Mouse (Mus musculus) forebrain, embryonic 11.5 days (tissue): ENCODE data around the gene Pofut1. TPM values are rescaled to one million over a fixed set of nuclear protein-coding genes. Genes with fewer than 3 reads are reported as not detected.

Experiments used
- ATAC-seq: fragments of 200-750 bp; cut with Nextera tagmentation; replicated peaks from 2 replicates; pipeline ENCODE4 v1.8.0; 2017; ENCODE audit warnings: moderate TSS enrichment; ENCODE audit not compliant: low FRiP score
- DNase-seq: peaks from one replicate; pipeline ENCODE4 v3.0.0-alpha.2; 2017; ENCODE audit warnings: low spot score
- H3K27ac ChIP-seq: fragments of 300-500 bp; sonication (generic); 2 replicates; pipeline ENCODE4 v1.5.1; 2014; ENCODE audit warnings: low read depth, low read length
- H3K27me3 ChIP-seq: fragments of 300-500 bp; sonication (generic); 2 replicates; pipeline ENCODE4 v1.6.1; 2014; ENCODE audit warnings: mild to moderate bottlenecking, low read length, mixed read lengths; ENCODE audit not compliant: control insufficient read depth, insufficient read depth
- H3K36me3 ChIP-seq: fragments of 300-500 bp; sonication (generic); 2 replicates; pipeline ENCODE4 v1.6.1; 2014; ENCODE audit warnings: mild to moderate bottlenecking, low read length, moderate library complexity, mixed read lengths; ENCODE audit not compliant: control insufficient read depth, insufficient read depth
- H3K4me1 ChIP-seq: fragments of 300-500 bp; sonication (generic); replicated peaks from 2 replicates; pipeline ENCODE4 v1.6.1; 2014; ENCODE audit warnings: low read length, mixed read lengths; ENCODE audit not compliant: control insufficient read depth, insufficient read depth
- H3K4me2 ChIP-seq: fragments of 300-500 bp; sonication (generic); 2 replicates; pipeline ENCODE4 v1.6.1; 2014; ENCODE audit warnings: low read depth, mild to moderate bottlenecking, low read length, moderate library complexity, mixed read lengths; ENCODE audit not compliant: severe bottlenecking
- H3K4me3 ChIP-seq: fragments of 300-500 bp; sonication (generic); 2 replicates; pipeline ENCODE4 v1.5.1; 2014; ENCODE audit warnings: low read depth, low read length
- H3K9ac ChIP-seq: fragments of 300-500 bp; sonication (generic); 2 replicates; pipeline ENCODE4 v1.6.1; 2014; ENCODE audit warnings: low read length
- H3K9me3 ChIP-seq: fragments of 300-500 bp; sonication (generic); 2 replicates; pipeline ENCODE4 v1.6.1; 2016; ENCODE audit warnings: low read length, mixed read lengths; ENCODE audit not compliant: control insufficient read depth
- WGBS: fragments of 180-500 bp; shearing (Covaris S2); extraction: QIAGEN DNeasy Blood & Tissue Kit; methylation state at CpG from one replicate; pipeline ENCODE4 v1.1.7; 2014; 5-methylcytosine and 5-hydroxymethylcytosine counted together
- polyA plus RNA-seq: library from polyadenylated mRNA; unstranded; fragments of >200 nt; fragmentation: Nextera tagmentation; extraction: Ambion mirVana; gene quantifications from 2 replicates; pipeline ENCODE4 v1.2.1, GENCODE M21; 2014

The Pofut1 gene
- polyA plus RNA-seq, 1 experiment from 2014 or later = 8.1 TPM

DNA sequence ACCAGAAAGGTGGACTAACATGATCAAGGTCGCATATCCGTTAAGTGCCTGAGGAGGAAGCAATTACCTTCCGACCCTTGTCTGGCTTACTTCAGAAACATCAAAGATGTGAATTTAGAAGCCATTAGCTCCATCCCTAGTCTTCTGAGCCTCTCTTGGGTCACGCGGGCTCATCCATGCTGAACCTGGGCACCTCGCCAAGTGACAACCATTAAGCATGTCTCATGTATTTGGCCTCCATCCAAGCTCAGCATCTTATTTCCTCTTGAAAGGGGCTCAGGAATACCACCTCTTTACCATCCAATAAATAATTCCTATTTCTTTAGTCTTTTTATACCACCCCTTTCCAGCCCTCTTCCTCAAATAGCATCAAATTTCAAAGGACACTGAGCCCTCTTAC is 46.5 kb downstream of the Pofut1 start:
- Histone ChIP-seq H3K4me1 (no peaks in the 10 kb centered on the region; the same call in 1 of the 2 replicates), H3K4me2 (no peak overlapping the region), H3K4me3 (no peak overlapping the region), H3K36me3 (no peaks in the 10 kb centered on the region), H3K27me3 (no peaks in the 10 kb centered on the region), H3K9ac (no peak overlapping the region), H3K9me3 (no peaks in the 10 kb centered on the region), H3K27ac (no peak overlapping the region)
- WGBS = 69% methylated on average over 6 of the region's 6 CpGs
- ATAC-seq (no peak), DNase-seq (no peak)

DNA sequence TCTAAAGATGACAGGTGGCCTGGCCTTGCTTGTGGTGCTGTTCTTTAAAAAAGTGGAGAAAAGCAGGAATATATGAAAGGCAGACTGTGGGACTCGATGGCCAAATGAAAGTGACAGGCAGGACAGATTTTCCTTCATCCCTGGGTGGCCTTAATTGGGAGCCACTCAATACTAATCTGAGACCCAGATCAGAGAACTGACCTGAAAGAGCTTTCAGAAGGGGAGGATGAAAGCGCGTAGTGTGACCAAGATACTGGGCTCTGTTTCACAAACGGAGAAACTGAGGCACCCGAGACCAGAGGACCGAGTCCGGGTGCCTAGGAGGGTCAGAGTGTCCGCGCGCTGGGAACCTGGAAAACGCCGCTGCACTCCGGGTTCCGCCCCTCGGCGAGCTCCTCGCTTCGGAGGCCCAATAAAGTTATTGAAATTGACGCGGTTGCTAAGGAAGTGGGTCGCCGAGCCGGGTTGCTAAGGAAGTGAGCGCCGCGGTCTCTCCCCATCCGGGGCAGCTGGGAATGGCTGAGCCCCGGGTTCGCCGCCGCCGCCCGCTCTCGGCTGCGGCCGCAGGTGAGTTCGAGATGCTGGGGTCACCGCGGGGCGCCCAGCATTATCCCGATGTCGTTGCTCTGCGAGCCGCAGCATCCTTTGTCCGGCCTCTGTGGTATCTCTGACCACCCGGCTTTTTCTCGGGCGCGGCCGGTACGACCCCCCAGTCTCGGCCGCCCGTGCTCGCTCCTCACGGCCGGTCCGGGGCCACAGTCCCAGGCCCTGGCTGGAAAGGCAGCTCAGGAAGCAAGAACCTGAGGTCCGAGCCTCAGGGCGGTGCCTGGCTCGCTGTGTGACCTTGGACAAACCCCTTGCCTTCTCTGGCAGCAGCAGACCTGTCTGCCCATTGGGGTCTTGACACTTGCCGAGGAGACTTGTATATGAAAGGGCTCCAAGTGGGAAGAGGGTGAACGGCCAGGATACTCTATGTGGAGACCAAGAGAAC is 49.9 kb downstream of the Pofut1 start, which contains the start of gene Kif3b:
Gene Kif3b (plus strand): TSS at position 476 of the 991 bp plus-strand sequence.
- DNase-seq (peak; percentile 91), ATAC-seq (peak; percentile 92)
- Histone ChIP-seq H3K27ac (no peak within 1 kb of the TSS), H3K27me3 (no peaks in the 10 kb centered on the region), H3K4me3 (peak within 1 kb of the TSS; percentile 96), H3K9me3 (no peaks in the 10 kb centered on the region), H3K4me2 (peak within 1 kb of the TSS; percentile 88), H3K9ac (peak within 1 kb of the TSS; percentile 90), H3K4me1 (no peaks in the 10 kb centered on the region; the same call in 1 of the 2 replicates), H3K36me3 (no peaks in the 10 kb centered on the region)
- under 1% methylated on average over 62 of the region's 63 CpGs for whole genome bisulfite sequencing

DNA sequence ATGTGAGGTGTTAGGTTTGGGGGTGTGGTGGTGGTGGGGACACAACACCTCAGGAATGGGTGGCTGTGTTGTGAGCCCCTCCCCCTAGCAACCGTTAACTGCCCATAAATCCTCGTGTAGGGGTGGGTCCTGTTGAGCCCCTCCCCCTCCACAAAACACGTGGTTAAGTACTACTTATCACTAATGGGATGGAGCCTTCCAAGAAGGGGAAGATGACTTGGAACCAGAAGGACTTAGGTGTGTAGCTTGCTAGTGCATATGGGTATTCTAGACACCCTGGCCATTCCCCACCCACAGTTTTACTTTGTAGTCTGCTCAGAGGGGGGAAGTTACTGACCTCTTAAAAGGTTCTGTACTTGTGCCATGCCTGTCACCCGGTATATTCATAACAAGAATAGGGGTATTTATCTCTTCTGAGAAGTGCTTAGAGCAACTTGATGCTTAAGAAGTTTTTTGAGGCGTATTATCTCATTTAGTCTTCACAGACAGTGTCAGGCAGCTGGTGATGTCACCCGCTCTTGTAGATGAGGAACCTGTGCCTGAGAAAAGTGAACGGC is 51.0 kb downstream of the Pofut1 start:
- Histone ChIP-seq H3K4me2 (peak overlapping the region; percentile 88; the same call in 1 of the 2 replicates), H3K9ac (no peak overlapping the region), H3K27me3 (no peaks in the 10 kb centered on the region), H3K4me1 (no peaks in the 10 kb centered on the region; the same call in 1 of the 2 replicates), H3K27ac (no peak overlapping the region), H3K4me3 (peak overlapping the region; percentile 96), H3K36me3 (no peaks in the 10 kb centered on the region), H3K9me3 (no peaks in the 10 kb centered on the region)
- DNase-seq (no peak), ATAC-seq (no peak)
- 58% methylated on average over 7 of the region's 7 CpGs for WGBS

DNA sequence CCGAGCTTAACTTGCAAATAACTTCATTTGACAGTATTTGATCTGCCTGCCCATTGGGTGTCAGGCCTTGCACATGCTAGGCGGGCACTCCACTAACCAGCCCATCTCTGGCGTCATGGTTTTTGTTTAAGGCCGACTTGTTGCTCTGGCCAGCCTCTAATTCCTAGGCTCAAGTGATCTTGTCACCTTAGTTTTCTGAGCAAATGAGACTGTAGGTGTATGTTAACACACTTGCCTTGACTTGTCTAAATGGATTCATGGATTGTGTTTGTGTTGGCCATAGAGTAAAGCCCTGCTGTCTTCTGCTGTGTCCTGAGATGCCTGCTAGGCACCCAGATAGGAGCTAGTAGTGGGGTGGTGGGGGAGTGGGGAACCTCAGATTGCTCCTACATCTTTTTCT is 53.9 kb downstream of the Pofut1 start:
- Histone ChIP-seq H3K4me1 (no peaks in the 10 kb centered on the region; the same call in 1 of the 2 replicates), H3K36me3 (no peaks in the 10 kb centered on the region), H3K4me3 (no peak overlapping the region), H3K27me3 (no peaks in the 10 kb centered on the region), H3K4me2 (no peak overlapping the region), H3K9me3 (no peaks in the 10 kb centered on the region), H3K27ac (no peak overlapping the region), H3K9ac (no peak overlapping the region)
- 92% methylated on average over 4 of the region's 4 CpGs for WGBS
- DNase-seq (no peak), ATAC-seq (no peak)

DNA sequence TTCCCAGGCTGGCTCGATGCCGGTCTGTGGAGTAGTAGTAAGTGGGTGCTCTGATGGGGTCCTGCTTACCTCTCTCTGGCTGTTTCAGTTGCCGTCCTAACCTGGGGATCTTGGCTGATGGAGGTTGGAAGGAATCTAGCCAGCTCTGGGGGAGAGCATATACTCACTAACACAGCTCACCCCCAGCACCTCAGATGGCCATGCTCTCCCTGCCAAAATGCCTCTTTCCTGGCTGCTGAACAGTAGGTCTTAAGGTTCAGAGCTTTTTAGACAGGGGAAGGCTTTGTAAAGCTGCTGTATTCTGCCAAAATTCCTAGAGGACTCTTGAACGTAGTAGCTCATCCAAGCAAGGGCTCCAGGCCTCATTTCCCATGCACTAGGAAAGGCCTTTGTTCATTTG is 56.4 kb downstream of the Pofut1 start:
- H3K9me3 ChIP-seq = no peaks in the 10 kb centered on the region
- no peak overlapping the region for H3K4me3 ChIP-seq
- ATAC-seq = no peak
- no peak overlapping the region for H3K9ac ChIP-seq
- no peaks in the 10 kb centered on the region for H3K36me3 ChIP-seq
- no peaks in the 10 kb centered on the region for H3K27me3 ChIP-seq
- no peak overlapping the region for H3K4me2 ChIP-seq
- H3K27ac ChIP-seq = no peak overlapping the region
- no peaks in the 10 kb centered on the region for H3K4me1 ChIP-seq
- 91% methylated on average over 4 of the region's 4 CpGs for WGBS
- DNase-seq = no peak

DNA sequence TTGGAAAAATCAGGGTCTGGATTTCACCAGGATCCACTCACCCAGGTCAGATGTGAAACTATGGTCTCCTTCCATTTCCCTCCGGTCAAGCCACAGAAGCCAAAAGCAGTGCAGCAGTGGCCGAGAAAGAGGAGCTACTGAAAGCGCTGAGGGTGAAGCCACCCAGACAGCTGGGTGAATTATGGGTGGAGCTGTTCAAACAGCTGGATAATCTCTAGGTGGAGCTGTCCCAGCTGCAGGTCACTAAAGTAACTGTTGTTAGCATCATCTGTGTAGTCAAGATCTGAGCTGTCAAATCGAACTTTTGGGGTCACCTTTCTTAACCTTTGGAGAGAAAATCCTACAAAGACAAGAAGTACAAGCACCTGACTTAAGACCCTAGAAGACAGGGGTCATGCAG is 57.1 kb downstream of the Pofut1 start:
- no peak for DNase-seq
- Histone ChIP-seq H3K9ac (no peak overlapping the region), H3K36me3 (no peaks in the 10 kb centered on the region), H3K27ac (no peak overlapping the region), H3K4me1 (no peaks in the 10 kb centered on the region), H3K4me2 (no peak overlapping the region), H3K9me3 (no peaks in the 10 kb centered on the region), H3K4me3 (no peak overlapping the region), H3K27me3 (no peaks in the 10 kb centered on the region)
- 84% methylated on average over 4 of the region's 4 CpGs for WGBS
- ATAC-seq = no peak

DNA sequence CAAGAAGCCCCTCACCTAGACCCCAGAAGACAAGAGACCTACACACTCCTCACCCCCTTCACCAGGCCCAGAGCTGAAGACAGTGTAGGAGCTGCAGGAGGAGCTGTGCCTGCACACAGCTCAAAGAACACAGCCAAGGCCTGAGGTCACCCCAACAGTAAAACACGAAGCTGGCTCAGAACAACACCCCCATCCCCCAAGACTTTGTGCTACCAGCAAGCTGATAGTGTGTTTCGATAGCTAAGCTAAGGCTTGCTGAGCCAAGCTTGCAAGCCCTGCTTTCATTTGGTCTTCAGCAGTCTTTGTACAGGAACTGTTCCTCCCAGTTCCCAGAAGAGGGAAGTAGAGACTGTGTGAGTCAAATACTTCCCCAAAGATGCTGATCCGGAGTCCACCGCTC is 57.5 kb downstream of the Pofut1 start:
- H3K4me1 ChIP-seq = no peaks in the 10 kb centered on the region
- H3K9ac ChIP-seq = no peak overlapping the region
- WGBS = 78% methylated on average over 4 of the region's 4 CpGs
- H3K27me3 ChIP-seq = no peaks in the 10 kb centered on the region
- no peak overlapping the region for H3K4me2 ChIP-seq
- H3K27ac ChIP-seq = no peak overlapping the region
- H3K9me3 ChIP-seq = no peaks in the 10 kb centered on the region
- ATAC-seq (no peak), DNase-seq (no peak)
- H3K4me3 ChIP-seq = no peak overlapping the region
- H3K36me3 ChIP-seq = no peaks in the 10 kb centered on the region

DNA sequence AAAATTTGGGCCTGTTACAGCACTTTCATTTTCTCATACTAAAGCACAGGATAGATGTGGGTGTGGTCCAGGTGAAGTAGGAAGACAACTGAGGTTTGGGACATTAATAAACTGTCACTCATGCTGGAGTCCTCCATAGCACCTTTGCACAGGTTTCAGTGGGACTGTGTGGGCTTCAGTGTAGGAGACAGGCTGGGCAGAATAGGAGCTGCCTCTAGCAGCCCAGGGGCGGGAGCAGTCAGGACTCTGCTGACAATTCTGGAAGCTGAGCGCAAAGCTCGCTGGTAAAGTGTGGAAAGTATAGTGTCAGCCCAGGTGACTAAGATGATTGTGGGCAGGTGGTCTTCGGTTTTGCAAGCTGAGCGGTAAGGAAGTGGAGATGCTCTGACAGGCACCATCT is 59.8 kb downstream of the Pofut1 start:
- Histone ChIP-seq H3K4me1 (no peaks in the 10 kb centered on the region), H3K27ac (no peak overlapping the region), H3K9ac (no peak overlapping the region), H3K4me3 (no peak overlapping the region), H3K4me2 (no peak overlapping the region), H3K36me3 (no peaks in the 10 kb centered on the region), H3K9me3 (no peaks in the 10 kb centered on the region), H3K27me3 (no peaks in the 10 kb centered on the region)
- WGBS = 94% methylated on average over 5 of the region's 5 CpGs
- ATAC-seq (no peak), DNase-seq (no peak)
